Mouse (Mus musculus): Measurements from ENCODE around the gene Tacr1. TPM values are rescaled to one million over a fixed set of nuclear protein-coding genes. Genes with fewer than 3 reads are reported as not detected.

Tacr1 gene
- polyA plus RNA-seq (2012; ENCODE audit: low replicate concordance): 0.07 TPM in 1 of 2 replicates, not detected in the other

GRCm38 (mm10) chr6:82401595-82402451, at the start of gene Tacr1:
TSS of gene Tacr1 (plus strand) at chr6:82402334.

Data from leukemia stem cell, adult 10-12 weeks (primary cell).